Mouse (Mus musculus): ENCODE results near the gene Tmem109. TPM values are rescaled to one million over a fixed set of nuclear protein-coding genes. Genes with fewer than 3 reads are reported as not detected.

The Tmem109 gene
- polyA plus RNA-seq, 1 experiment from 2014 or later: 93.2 TPM

DNA sequence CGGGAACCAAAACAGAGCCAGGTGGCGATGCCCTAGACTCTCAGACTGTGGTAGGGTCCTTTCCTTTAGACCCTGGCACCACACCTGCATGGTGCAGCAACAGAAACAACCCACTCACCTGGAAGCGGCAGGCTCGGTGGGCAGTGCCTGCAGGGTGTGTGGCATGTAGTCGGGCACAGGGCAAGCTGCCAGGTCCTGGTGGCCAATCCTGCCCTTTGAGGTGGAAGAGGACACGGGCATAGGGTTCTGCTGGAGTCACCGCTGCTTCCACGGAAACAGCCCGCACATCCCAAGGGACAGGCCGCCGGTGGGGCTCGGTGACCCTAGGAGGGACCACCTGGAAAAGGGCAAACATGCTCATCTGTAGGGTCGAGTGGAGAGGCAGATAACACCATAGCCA, 15.4 kb downstream of the Tmem109 start:
- Histone ChIP-seq H3K4me1 (replicated peaks) (peaks cover 19% of the 10 kb centered on the region), H3K36me3 (peaks cover 53% of the 10 kb centered on the region), H3K27me3 (no peaks in the 10 kb centered on the region), H3K4me2 (no peak overlapping the region), H3K9ac (no peak overlapping the region), H3K4me3 (no peak overlapping the region), H3K9me3 (replicated peaks) (no peaks in the 10 kb centered on the region), H3K27ac (no peak overlapping the region)
- 93% methylated on average over 13 of the region's 13 CpGs for WGBS
- ATAC-seq (replicated peaks; ENCODE audit: insufficient number of reproducible peaks, insufficient read depth, low FRiP score, low read depth): no peak

DNA sequence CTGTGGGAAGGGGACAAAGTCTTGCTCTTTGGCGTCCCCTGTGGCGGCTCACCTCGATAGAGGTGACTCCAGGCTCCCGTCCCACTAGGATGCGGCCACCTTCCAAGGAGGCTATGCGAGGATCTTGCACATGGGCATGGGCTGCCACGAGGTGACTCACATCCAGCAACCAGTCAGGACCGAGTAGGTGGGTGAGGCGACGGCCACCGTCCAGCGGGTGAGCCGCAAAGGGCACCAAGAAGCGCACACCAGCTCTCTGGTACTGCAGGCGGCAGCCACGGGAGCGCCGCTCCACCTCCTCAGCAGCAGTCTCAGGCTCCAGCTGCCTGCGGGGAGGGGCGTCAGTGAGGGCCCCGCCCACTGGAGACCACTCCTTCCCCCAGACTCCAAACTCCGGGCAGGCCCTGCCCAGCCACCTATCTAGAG, 21.7 kb downstream of the Tmem109 start:
- peaks cover 74% of the 10 kb centered on the region for H3K36me3 ChIP-seq
- ATAC-seq (replicated peaks; ENCODE audit: insufficient number of reproducible peaks, insufficient read depth, low FRiP score, low read depth): no peak
- no peaks in the 10 kb centered on the region for H3K9me3 ChIP-seq (replicated peaks)
- H3K4me3 ChIP-seq: no peak overlapping the region
- H3K4me2 ChIP-seq: no peak overlapping the region
- H3K9ac ChIP-seq: no peak overlapping the region
- no peaks in the 10 kb centered on the region for H3K27me3 ChIP-seq
- H3K27ac ChIP-seq: no peak overlapping the region
- 45% methylated on average over 22 of the region's 22 CpGs for WGBS
- H3K4me1 ChIP-seq (replicated peaks): no peaks in the 10 kb centered on the region

DNA sequence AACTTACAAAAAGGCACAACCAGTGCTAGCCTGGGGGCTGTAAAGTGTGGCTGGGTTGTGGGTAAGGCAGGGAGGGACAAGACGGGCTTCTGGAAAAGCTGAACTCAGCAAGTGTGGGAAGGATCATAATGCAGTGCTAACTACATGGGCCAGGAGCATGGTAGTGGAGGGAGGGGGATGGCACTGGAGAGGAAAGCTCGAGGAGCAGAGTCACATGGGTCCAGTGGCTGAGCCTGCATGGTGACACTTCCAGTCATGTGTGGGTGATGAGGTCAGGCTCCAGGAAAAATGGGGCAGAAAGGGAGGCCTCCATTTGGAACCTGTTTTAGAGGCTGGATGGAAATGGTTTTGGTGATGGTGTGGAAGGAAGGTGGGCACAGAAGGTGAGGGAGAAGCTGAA, 25.3 kb downstream of the Tmem109 start:
- Histone ChIP-seq H3K27ac (no peak overlapping the region), H3K9me3 (replicated peaks) (no peaks in the 10 kb centered on the region), H3K27me3 (no peaks in the 10 kb centered on the region), H3K36me3 (peaks cover 39% of the 10 kb centered on the region), H3K4me3 (no peak overlapping the region), H3K9ac (no peak overlapping the region), H3K4me2 (no peak overlapping the region), H3K4me1 (replicated peaks) (no peaks in the 10 kb centered on the region)
- no peak for ATAC-seq (replicated peaks; ENCODE audit: insufficient number of reproducible peaks, insufficient read depth, low FRiP score, low read depth)
- WGBS: 39% methylated on average over 2 of the region's 2 CpGs

DNA sequence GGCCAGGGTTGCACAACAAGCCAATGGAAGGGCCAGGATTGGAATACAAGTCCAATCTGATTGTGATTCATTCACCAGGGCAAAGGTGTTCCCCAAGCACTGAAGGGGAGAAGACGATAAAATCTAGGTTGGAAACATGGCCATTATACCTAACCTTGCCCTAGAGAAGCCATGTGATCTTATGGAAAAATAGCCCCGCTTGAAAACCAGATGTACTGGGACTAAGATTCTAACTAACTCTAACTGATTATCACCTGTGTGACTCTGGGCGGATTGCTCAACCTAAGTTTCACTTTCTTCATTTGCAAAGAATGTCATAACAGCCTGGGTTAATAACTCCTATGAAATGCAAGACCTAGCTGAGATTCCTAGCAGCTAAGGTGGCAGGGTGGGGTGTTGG, 26.4 kb downstream of the Tmem109 start:
- Histone ChIP-seq H3K4me3 (no peak overlapping the region), H3K27me3 (no peaks in the 10 kb centered on the region), H3K27ac (no peak overlapping the region), H3K9me3 (replicated peaks) (no peaks in the 10 kb centered on the region), H3K4me2 (no peak overlapping the region), H3K9ac (no peak overlapping the region), H3K36me3 (peaks cover 28% of the 10 kb centered on the region), H3K4me1 (replicated peaks) (no peaks in the 10 kb centered on the region)
- 82% methylated on average over 3 of the region's 3 CpGs for WGBS
- no peak for ATAC-seq (replicated peaks; ENCODE audit: insufficient number of reproducible peaks, insufficient read depth, low FRiP score, low read depth)

DNA sequence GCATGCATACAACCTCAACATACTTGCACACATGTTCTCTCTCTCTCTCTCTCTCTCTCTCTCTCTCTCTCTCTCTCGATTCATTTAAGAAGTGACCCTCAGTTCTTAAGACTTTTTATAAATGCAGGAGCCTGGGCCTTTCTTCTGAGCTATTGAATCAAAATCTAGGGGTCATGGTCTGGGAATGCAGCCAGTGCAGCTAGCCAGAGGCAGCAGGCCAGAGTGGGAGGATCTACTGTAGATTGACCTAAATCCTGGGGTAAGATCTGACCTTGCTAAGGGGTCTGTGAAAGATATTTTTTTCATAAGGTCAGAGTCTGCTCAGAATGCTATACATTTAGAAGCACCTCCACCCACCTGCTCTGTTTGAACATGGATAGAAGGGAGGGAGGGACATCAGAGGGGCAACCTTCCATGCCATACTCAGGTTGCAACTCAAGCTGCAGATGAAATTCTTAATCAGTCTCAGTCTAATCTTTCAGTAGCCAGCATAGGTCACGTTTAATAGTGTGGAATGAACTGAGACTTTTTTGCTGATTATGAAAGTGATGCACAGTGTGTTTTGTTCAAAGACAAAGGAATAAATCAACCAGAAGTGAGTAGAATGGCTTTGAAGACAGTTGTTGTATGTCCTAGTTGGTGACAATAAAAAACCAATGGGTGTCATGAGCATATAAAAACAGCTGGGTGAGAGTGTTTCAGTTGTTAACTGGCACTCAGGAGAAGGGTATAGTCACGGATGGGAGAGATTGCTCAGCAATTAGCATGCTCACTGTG, 34.3 kb downstream of the Tmem109 start:
- Histone ChIP-seq H3K4me2 (no peak overlapping the region), H3K9me3 (replicated peaks) (no peaks in the 10 kb centered on the region), H3K4me3 (no peak overlapping the region), H3K36me3 (no peaks in the 10 kb centered on the region), H3K4me1 (replicated peaks) (peaks cover 5% of the 10 kb centered on the region; the same call in 1 of the 2 replicates), H3K27ac (no peak overlapping the region), H3K9ac (no peak overlapping the region), H3K27me3 (no peaks in the 10 kb centered on the region)
- no peak for ATAC-seq (replicated peaks; ENCODE audit: insufficient number of reproducible peaks, insufficient read depth, low FRiP score, low read depth)
- WGBS: 26% methylated on average over 3 of the region's 3 CpGs

DNA sequence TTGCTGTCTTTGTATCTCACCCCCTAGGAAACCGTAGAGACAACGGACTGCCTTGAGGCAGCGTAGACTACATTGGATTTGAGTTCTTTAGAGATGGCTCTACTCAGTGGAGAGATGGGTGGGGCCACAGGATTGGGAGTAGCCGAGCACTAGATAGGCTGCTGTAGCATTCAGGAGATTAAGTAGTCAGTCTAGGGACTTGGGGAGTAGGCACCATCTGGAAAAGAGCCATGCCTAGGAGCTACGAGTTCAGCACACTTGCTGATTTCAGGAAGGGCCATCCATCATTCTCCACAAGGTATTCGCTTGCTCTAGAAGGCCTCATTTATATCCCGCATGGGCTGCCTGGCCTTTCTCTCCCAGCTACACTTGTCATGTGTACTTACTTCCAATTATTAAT, 35.7 kb downstream of the Tmem109 start:
- no peaks in the 10 kb centered on the region for H3K36me3 ChIP-seq
- WGBS: 76% methylated on average over 7 of the region's 7 CpGs
- H3K27me3 ChIP-seq: no peaks in the 10 kb centered on the region
- H3K9me3 ChIP-seq (replicated peaks): no peaks in the 10 kb centered on the region
- H3K27ac ChIP-seq: no peak overlapping the region
- H3K4me2 ChIP-seq: no peak overlapping the region
- H3K9ac ChIP-seq: no peak overlapping the region
- peaks cover 7% of the 10 kb centered on the region; the same call in 1 of the 2 replicates for H3K4me1 ChIP-seq (replicated peaks)
- ATAC-seq (replicated peaks; ENCODE audit: insufficient number of reproducible peaks, insufficient read depth, low FRiP score, low read depth): no peak
- H3K4me3 ChIP-seq: no peak overlapping the region

DNA sequence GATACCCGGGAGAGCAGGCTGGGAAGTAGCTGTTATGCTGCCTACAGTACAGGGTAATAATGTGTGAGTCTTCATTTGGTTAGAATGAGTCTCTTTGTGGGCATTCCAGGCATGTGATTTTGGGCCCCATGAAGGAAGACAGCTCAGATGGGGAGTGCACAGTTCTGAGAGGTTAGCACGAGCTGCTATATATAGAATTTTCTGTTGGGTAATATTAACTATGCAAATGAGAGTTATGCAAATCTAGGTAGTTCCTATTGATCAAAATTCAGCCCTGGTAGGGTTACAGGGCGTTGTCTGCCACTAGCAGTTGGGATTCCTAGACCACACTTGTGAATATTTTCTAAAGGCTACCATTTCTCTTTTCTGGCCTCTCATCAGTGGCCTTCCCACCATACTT, 36.3 kb downstream of the Tmem109 start:
- ATAC-seq (replicated peaks; ENCODE audit: insufficient number of reproducible peaks, insufficient read depth, low FRiP score, low read depth): no peak
- Histone ChIP-seq H3K4me1 (replicated peaks) (peaks cover 7% of the 10 kb centered on the region; the same call in 1 of the 2 replicates), H3K4me3 (no peak overlapping the region), H3K9ac (no peak overlapping the region), H3K4me2 (no peak overlapping the region), H3K9me3 (replicated peaks) (no peaks in the 10 kb centered on the region), H3K27me3 (no peaks in the 10 kb centered on the region), H3K36me3 (no peaks in the 10 kb centered on the region), H3K27ac (no peak overlapping the region)
- WGBS: 77% methylated on average over 3 of the region's 3 CpGs

DNA sequence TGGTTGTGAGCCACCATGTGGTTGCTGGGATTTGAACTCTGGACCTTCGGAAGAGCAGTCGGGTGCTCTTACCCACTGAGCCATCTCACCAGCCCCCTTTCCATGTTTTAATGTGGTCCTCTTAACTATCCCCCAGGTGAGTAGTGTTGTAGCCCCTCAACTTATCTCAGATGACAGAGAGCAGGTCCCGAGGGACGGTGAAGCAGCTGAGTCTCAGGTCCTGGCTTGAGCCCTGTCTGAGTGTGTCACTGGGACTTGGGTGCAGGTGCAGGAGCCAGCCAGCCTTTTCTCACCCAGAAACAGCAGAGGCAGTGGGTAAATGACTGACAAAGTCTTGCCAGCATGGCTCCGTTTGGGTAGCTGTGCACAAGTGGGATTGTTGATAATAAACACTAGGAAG, 37.6 kb downstream of the Tmem109 start:
- no peak for ATAC-seq (replicated peaks; ENCODE audit: insufficient number of reproducible peaks, insufficient read depth, low FRiP score, low read depth)
- H3K9me3 ChIP-seq (replicated peaks): no peaks in the 10 kb centered on the region

DNA sequence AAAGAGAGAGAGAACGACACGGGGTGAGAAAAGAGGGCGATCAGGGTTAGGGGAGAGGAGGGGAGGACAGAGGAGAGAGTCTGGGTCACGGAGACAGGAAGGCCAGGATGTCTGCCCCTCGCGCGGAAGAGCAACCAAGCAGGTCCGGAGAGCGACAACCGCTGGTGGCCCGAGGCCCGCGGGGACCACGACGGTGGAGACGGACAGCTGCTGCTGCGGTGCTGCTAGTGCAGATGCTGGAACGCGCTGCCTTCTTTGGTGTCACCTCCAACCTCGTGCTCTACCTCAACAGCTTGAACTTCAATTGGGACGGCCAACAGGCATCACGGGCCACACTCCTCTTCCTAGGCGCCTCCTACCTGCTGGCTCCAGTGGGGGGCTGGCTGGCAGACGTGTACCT, 38.9 kb downstream of the Tmem109 start:
- H3K9me3 ChIP-seq (replicated peaks): no peaks in the 10 kb centered on the region
- no peak overlapping the region for H3K27ac ChIP-seq
- no peaks in the 10 kb centered on the region for H3K36me3 ChIP-seq
- peak overlapping the region; percentile 11; the same call in 1 of the 2 replicates for H3K4me3 ChIP-seq
- H3K4me1 ChIP-seq (replicated peaks): peaks cover 7% of the 10 kb centered on the region; the same call in 1 of the 2 replicates
- H3K27me3 ChIP-seq: no peaks in the 10 kb centered on the region
- WGBS: 43% methylated on average over 24 of the region's 24 CpGs
- ATAC-seq (replicated peaks; ENCODE audit: insufficient number of reproducible peaks, insufficient read depth, low FRiP score, low read depth): no peak
- peak overlapping the region; percentile 40 for H3K4me2 ChIP-seq
- no peak overlapping the region for H3K9ac ChIP-seq

More for the DNA sequence above, 37.6 kb downstream of the Tmem109 start:
- 85% methylated on average over 5 of the region's 5 CpGs for WGBS
- Histone ChIP-seq H3K4me1 (replicated peaks) (peaks cover 7% of the 10 kb centered on the region; the same call in 1 of the 2 replicates), H3K27me3 (no peaks in the 10 kb centered on the region), H3K9ac (no peak overlapping the region), H3K4me3 (no peak overlapping the region), H3K27ac (no peak overlapping the region), H3K36me3 (no peaks in the 10 kb centered on the region), H3K4me2 (no peak overlapping the region)

DNA sequence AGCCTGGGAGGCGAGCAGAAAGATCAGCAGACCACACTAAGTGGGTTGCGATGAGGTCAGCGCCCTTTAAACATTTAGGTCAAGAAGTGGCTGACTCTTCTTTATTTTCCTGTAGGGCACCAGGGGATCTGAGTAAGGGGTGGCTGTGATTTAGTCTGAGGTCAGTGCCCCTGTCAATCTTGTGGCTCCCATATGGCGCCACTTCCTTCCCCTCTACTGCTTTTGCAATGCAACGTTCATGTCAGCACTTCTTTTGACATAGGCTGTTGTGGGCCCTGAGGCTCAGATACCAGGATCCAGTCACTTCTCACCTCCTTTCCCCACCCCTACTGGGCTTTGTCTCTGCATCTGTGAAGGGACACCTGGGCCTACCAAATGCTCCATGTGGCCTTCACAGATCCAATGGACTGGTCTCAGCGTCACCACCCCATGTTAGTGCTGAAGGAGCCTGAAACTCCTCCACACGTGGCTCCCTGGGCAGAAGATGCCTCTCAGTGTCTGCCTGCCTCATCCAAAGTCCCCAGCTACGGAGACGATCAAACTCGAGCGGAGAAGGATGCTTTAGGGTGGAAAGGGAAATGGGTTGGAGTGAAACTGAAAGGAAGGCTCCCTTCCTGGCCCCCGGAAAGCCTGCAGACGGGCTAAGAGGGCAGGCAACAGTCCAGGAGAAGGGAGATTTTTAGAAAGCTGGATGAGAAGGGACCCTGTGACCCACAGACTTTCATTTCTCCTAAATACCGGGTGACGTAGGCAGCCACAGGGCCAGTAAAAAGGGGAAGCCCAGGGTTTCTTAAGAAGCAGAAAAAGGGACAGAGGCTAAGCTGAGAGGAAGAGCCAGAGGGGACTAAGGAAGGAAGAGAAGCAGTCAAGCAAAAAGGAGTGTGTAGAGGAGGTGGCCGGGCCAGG, 39.8 kb downstream of the Tmem109 start:
- ATAC-seq (replicated peaks; ENCODE audit: insufficient number of reproducible peaks, insufficient read depth, low FRiP score, low read depth): no peak
- H3K36me3 ChIP-seq: no peaks in the 10 kb centered on the region
- H3K9me3 ChIP-seq (replicated peaks): no peaks in the 10 kb centered on the region
- no peak overlapping the region for H3K9ac ChIP-seq
- WGBS: 45% methylated on average over 16 of the region's 16 CpGs
- no peaks in the 10 kb centered on the region for H3K27me3 ChIP-seq
- peaks cover 3% of the 10 kb centered on the region; the same call in 1 of the 2 replicates for H3K4me1 ChIP-seq (replicated peaks)
- H3K27ac ChIP-seq: no peak overlapping the region
- peak overlapping the region; percentile 40 for H3K4me2 ChIP-seq
- no peak overlapping the region for H3K4me3 ChIP-seq

DNA sequence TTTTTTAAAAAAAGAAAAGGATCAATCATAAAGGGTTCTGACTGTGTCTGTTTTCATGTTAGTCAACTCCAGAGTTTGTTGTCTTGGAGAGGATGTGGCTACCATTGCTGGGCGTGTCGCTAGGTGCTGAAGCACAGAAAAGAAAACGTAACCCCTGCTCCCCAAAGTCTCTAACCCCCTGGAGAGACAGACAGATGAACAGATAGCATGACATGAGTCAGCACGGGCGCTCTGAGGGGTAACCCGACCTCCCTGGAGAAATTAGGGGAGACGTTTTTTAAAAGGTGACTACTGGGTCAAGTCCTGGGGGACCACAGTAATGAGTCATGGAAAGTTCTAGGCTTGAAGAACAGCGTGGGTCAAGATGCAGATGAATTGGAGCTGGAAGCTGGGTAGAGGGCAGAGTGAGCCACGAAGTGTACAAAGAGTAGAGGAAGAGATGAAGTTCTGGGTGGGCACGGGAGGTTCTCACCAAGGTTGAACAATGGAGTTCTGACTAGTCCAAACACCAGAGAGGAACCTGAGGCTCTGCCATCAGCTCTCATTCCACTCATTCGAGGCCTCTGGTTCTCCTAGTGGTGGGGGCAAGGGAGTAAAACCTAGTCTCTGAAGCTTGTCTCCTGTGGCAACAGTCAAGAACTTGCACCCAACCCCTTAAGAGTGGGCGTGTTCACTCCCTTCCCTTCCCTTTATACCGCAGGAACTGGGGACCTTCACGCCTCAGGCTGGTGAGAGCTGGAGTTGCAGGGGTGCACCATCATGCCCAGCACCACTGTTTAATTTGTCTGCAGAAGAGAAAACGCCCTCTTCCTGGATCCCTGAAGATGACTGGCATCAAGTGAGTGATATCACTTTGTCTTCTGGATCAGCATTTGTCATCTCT, 42.5 kb downstream of the Tmem109 start, which contains the start of gene Slc15a3:
TSS of gene Slc15a3 (plus strand) at position 718 of the 883 bp plus-strand sequence.
- Histone ChIP-seq H3K36me3 (no peaks in the 10 kb centered on the region), H3K9ac (no peak within 1 kb of the TSS), H3K4me2 (no peak within 1 kb of the TSS), H3K4me1 (replicated peaks) (peaks cover 2% of the 10 kb centered on the region; the same call in 1 of the 2 replicates), H3K9me3 (replicated peaks) (no peaks in the 10 kb centered on the region), H3K27me3 (no peaks in the 10 kb centered on the region), H3K4me3 (no peak within 1 kb of the TSS), H3K27ac (no peak within 1 kb of the TSS)
- 74% methylated on average over 15 of the region's 15 CpGs for WGBS
- ATAC-seq (replicated peaks; ENCODE audit: insufficient number of reproducible peaks, insufficient read depth, low FRiP score, low read depth): no peak
